Mouse (Mus musculus) frontal cortex, postnatal 36 days (tissue): ENCODE measurements around the gene Lamc1.
A peak's percentile ranks its signal among the peaks of the same experiment; 100 is the strongest.

ENCODE experiments used
- DNase-seq, 2 experiments: peaks; one replicate each; pipeline ENCODE4 v3.0.0; 2022; ENCODE audit warnings: low spot score in 2 of 2

The Lamc1 gene

DNA sequence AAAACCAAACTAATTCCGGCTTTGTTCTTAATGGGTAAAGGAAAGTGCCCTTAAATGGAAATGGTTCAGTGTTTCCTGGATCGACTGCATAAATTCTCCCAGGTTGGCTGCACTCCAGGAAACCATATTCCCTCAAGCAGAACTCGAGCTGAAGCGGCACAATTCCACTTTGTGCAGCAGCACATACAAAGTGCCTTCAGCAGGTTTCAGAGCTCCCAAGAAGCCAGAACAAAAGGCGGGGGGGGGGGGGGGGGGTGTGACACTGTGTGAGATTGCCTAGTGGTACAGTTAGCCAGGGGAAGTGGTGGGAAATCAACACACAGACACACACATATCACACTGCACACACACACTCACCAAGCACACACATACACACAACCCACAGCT, 140.7 kb downstream of the Lamc1 start:
- DNase-seq: peak; percentile 27 to 47

DNA sequence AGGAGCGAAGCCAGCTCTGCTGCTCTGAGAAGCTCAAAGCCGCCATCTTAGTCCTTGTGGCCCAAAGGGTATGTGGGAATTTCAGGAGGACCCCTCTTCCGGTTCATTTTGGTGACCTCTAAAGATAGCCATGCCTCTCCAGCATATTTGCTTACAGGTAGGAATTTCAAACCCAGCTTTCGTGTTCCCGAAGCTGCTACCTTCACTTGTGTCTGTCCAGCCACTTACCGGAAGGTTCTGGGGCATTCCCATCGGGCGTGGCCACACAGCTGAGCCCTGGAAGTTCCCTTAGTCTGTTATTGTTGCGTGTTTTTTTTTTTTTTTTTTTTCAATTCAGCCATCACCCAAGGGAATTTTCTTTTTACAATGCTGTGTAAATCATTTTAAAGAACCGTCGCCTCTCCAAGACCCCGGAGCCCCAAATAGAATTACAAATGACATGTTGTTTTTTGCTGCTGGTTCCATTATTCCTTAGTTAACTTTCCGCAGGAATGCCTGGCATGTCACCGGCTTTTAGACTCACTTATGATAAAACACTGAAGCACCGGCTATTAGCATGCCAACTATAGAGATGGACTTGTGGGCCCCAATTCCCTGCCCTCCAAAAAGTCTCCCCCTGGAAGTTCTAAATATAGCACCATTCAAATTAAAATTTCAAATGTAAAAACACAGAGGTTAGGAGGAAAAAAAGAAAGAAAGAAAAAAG, 141.2 kb downstream of the Lamc1 start:
- no peak for DNase-seq

GRCm38 (mm10) chr1:153188081-153188480, 144.5 kb downstream of the Lamc1 start:
- no peak for DNase-seq

DNA sequence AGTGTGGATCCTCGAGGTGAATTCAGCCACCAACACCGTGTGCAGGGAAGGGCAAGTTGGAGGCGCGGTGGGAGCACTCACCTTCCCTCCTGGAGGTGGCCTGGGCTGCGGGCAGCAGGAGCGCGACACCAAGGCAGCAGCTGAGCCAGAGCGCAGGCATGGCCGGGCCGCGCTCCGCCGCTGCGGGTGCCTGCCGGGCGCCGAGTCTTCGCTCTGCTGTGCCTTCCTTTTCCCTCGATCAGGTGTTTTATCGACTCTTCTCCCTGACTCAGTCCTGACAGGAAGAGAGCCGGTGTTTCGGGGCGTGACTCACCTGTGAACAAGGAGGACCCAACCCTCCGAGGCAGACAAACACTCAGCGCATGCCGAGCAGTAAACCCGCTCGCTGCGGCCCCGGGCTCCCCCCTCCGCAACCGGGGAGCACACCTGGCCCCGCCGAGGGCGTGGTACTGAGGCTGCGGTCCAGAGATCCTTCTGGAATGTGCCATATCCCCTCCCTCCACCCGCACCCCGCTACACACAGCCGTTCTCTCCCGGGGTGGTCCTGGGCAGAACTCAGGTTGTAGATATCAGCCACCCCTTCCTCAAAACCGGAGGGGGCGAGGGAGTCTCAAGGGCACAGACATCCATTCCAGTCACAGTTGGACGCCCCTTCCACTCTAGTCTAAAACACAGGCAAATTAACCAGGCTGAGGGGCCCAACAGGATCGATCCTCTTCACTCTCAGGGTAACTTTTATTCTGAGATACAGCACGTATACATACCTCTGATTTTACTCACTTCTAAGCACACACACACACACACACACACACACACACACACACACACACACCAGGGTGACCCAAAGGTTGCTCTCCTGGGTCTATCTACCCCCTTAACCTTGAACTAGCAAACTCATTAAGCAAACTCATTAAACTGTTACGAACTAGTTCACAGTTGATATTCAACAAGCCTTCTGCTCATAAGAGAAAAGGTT, 146.5 kb downstream of the Lamc1 start, which contains the start of gene Lamc2:
TSS of gene Lamc2 (minus strand) at position 620 of the 976 bp plus-strand sequence.
- DNase-seq: peak; percentile 13 to 17

- peak; percentile 65 to 83 for DNase-seq
Measured at GRCm38 (mm10) chr1:153180586-153181289, 151.8 kb downstream of the Lamc1 start.

- DNase-seq: no peak
Measured at GRCm38 (mm10) chr1:153180160-153180559, 152.4 kb downstream of the Lamc1 start.

GRCm38 (mm10) chr1:153174801-153175200, 157.8 kb downstream of the Lamc1 start:
- DNase-seq: no peak

- no peak for DNase-seq
Measured at GRCm38 (mm10) chr1:153173276-153173675, 159.3 kb downstream of the Lamc1 start.

- DNase-seq: no peak
Measured at GRCm38 (mm10) chr1:153172291-153172731, 160.3 kb downstream of the Lamc1 start.

GRCm38 (mm10) chr1:153171011-153171410, 161.6 kb downstream of the Lamc1 start:
- DNase-seq: no peak
